Mouse (Mus musculus): ENCODE data around the gene Tmigd1. TPM values are rescaled to one million over a fixed set of nuclear protein-coding genes. Genes with fewer than 3 reads are reported as not detected.

The Tmigd1 gene
- polyA plus RNA-seq, 1 experiment from 2014 or later = 64.1 TPM

DNA sequence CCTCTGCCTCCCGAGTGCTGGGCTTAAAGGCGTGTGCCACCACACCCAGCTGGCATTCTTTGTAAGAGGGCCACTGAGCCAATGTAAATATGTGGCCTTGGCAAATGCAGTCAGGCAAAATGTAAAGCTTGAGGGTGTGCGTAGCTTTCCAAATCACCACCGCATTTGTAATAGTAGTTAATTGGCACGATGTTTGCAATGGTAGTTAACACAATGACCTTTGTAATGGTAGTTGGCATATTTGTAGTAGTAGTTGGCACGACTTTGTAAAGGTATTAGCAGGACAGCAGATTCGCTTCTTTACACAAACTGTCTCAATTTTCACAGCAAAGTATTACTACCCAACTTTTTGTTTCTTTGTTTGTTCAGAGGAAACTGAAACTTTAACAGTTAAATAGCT is 6.7 kb downstream of the Tmigd1 start:
- H3K4me3 ChIP-seq (ENCODE audit: low read depth, low read length) = no peak overlapping the region
- no peak overlapping the region for H3K4me2 ChIP-seq (replicated peaks; ENCODE audit: low read depth)
- H3K27me3 ChIP-seq (replicated peaks; ENCODE audit: control insufficient read depth, insufficient read depth, low read length) = no peaks in the 10 kb centered on the region
- H3K36me3 ChIP-seq (ENCODE audit: control insufficient read depth, insufficient read depth) = no peaks in the 10 kb centered on the region
- WGBS = 81% methylated on average over 7 of the region's 7 CpGs
- H3K27ac ChIP-seq (ENCODE audit: low read depth, low read length) = no peak overlapping the region
- ATAC-seq = no peak
- no peak for TF ChIP-seq CTCF (IDR thresholded peaks at IDR 0.05; ENCODE audit: low read depth)
- no peaks in the 10 kb centered on the region for H3K4me1 ChIP-seq (replicated peaks; ENCODE audit: control insufficient read depth, insufficient read depth, low read length)
- H3K9me3 ChIP-seq (ENCODE audit: control insufficient read depth) = no peaks in the 10 kb centered on the region
- H3K9ac ChIP-seq (ENCODE audit: low read depth, low read length) = no peak overlapping the region

- H3K27ac ChIP-seq (ENCODE audit: low read depth, low read length) = no peak overlapping the region
- no peak overlapping the region for H3K4me3 ChIP-seq (ENCODE audit: low read depth, low read length)
- WGBS = 57% methylated on average over 3 of the region's 3 CpGs
- ATAC-seq = no peak
- no peaks in the 10 kb centered on the region for H3K27me3 ChIP-seq (replicated peaks; ENCODE audit: control insufficient read depth, insufficient read depth, low read length)
- H3K9ac ChIP-seq (ENCODE audit: low read depth, low read length) = no peak overlapping the region
- H3K4me1 ChIP-seq (replicated peaks; ENCODE audit: control insufficient read depth, insufficient read depth, low read length) = no peaks in the 10 kb centered on the region
- H3K4me2 ChIP-seq (replicated peaks; ENCODE audit: low read depth) = no peak overlapping the region
- no peak for TF ChIP-seq CTCF (IDR thresholded peaks at IDR 0.05; ENCODE audit: low read depth)
- H3K9me3 ChIP-seq (ENCODE audit: control insufficient read depth) = no peaks in the 10 kb centered on the region
- H3K36me3 ChIP-seq (ENCODE audit: control insufficient read depth, insufficient read depth) = no peaks in the 10 kb centered on the region
Observed at GRCm38 (mm10) chr11:76911325-76912054, 9.5 kb downstream of the Tmigd1 start.

DNA sequence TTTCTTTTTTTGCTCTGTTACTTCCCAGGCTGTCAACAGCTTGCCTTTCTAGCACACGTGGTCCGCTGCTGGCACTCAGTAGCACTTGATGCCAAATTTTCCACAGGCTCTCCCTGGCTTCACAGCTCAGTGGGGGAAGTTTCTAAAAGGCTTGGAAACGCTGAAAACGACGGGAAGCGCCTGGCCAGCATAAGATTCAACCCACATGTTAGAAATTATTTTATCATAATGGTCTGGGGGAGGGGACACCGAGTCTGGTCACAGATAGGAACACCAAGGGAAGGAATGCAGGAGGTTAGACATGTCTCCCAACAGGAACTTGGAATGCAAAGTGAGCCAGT is 10.1 kb downstream of the Tmigd1 start:
- 53% methylated on average over 7 of the region's 7 CpGs for WGBS
- Histone ChIP-seq H3K27ac (ENCODE audit: low read depth, low read length) (no peak overlapping the region), H3K4me3 (ENCODE audit: low read depth, low read length) (no peak overlapping the region), H3K9ac (ENCODE audit: low read depth, low read length) (no peak overlapping the region), H3K27me3 (replicated peaks; ENCODE audit: control insufficient read depth, insufficient read depth, low read length) (no peaks in the 10 kb centered on the region), H3K36me3 (ENCODE audit: control insufficient read depth, insufficient read depth) (no peaks in the 10 kb centered on the region), H3K9me3 (ENCODE audit: control insufficient read depth) (no peaks in the 10 kb centered on the region), H3K4me2 (replicated peaks; ENCODE audit: low read depth) (no peak overlapping the region), H3K4me1 (replicated peaks; ENCODE audit: control insufficient read depth, insufficient read depth, low read length) (no peaks in the 10 kb centered on the region)
- no peak for TF ChIP-seq CTCF (IDR thresholded peaks at IDR 0.05; ENCODE audit: low read depth)
- ATAC-seq = no peak

- Histone ChIP-seq H3K36me3 (ENCODE audit: control insufficient read depth, insufficient read depth) (no peaks in the 10 kb centered on the region), H3K9me3 (ENCODE audit: control insufficient read depth) (no peaks in the 10 kb centered on the region), H3K9ac (ENCODE audit: low read depth, low read length) (no peak overlapping the region), H3K27me3 (replicated peaks; ENCODE audit: control insufficient read depth, insufficient read depth, low read length) (no peaks in the 10 kb centered on the region), H3K27ac (ENCODE audit: low read depth, low read length) (no peak overlapping the region), H3K4me1 (replicated peaks; ENCODE audit: control insufficient read depth, insufficient read depth, low read length) (no peaks in the 10 kb centered on the region), H3K4me2 (replicated peaks; ENCODE audit: low read depth) (no peak overlapping the region), H3K4me3 (ENCODE audit: low read depth, low read length) (no peak overlapping the region)
- 31% methylated on average over 7 of the region's 7 CpGs for WGBS
- ATAC-seq = no peak
- TF ChIP-seq CTCF (IDR thresholded peaks at IDR 0.05; ENCODE audit: low read depth) = no peak
Observed at GRCm38 (mm10) chr11:76914366-76914765, 12.4 kb downstream of the Tmigd1 start.

- no peaks in the 10 kb centered on the region for H3K9me3 ChIP-seq (ENCODE audit: control insufficient read depth)
- no peak for TF ChIP-seq CTCF (IDR thresholded peaks at IDR 0.05; ENCODE audit: low read depth)
- no peak overlapping the region for H3K9ac ChIP-seq (ENCODE audit: low read depth, low read length)
- H3K4me1 ChIP-seq (replicated peaks; ENCODE audit: control insufficient read depth, insufficient read depth, low read length) = no peaks in the 10 kb centered on the region
- H3K4me3 ChIP-seq (ENCODE audit: low read depth, low read length) = no peak overlapping the region
- 18% methylated on average over 13 of the region's 13 CpGs for WGBS
- no peaks in the 10 kb centered on the region for H3K36me3 ChIP-seq (ENCODE audit: control insufficient read depth, insufficient read depth)
- H3K27me3 ChIP-seq (replicated peaks; ENCODE audit: control insufficient read depth, insufficient read depth, low read length) = no peaks in the 10 kb centered on the region
- peak; percentile 93 for ATAC-seq
- peak overlapping the region; percentile 30; the same call in 1 of the 2 replicates for H3K4me2 ChIP-seq (replicated peaks; ENCODE audit: low read depth)
- peak overlapping the region; percentile 84 for H3K27ac ChIP-seq (ENCODE audit: low read depth, low read length)
Observed at GRCm38 (mm10) chr11:76916539-76917229, 14.7 kb downstream of the Tmigd1 start.

GRCm38 (mm10) chr11:76917230-76917548 is 15.2 kb downstream of the Tmigd1 start:
- no peak for TF ChIP-seq CTCF (IDR thresholded peaks at IDR 0.05; ENCODE audit: low read depth)
- WGBS = 48% methylated on average over 3 of the region's 3 CpGs
- H3K4me2 ChIP-seq (replicated peaks; ENCODE audit: low read depth) = peak overlapping the region; percentile 30; the same call in 1 of the 2 replicates
- no peaks in the 10 kb centered on the region for H3K4me1 ChIP-seq (replicated peaks; ENCODE audit: control insufficient read depth, insufficient read depth, low read length)
- no peaks in the 10 kb centered on the region for H3K9me3 ChIP-seq (ENCODE audit: control insufficient read depth)
- 0 out of 2 replicates have a peak, but pooled peaks have one; percentile 6 for ATAC-seq
- H3K36me3 ChIP-seq (ENCODE audit: control insufficient read depth, insufficient read depth) = no peaks in the 10 kb centered on the region
- no peak overlapping the region for H3K9ac ChIP-seq (ENCODE audit: low read depth, low read length)
- no peak overlapping the region for H3K4me3 ChIP-seq (ENCODE audit: low read depth, low read length)
- peak overlapping the region; percentile 84 for H3K27ac ChIP-seq (ENCODE audit: low read depth, low read length)
- H3K27me3 ChIP-seq (replicated peaks; ENCODE audit: control insufficient read depth, insufficient read depth, low read length) = no peaks in the 10 kb centered on the region

Measured in intestine, postnatal 0 days (tissue).